Mouse (Mus musculus) limb, embryonic 14.5 days (tissue): ENCODE results near the gene Ccnc. TPM values are rescaled to one million over a fixed set of nuclear protein-coding genes. Genes with fewer than 3 reads are reported as not detected.

Source experiments
- ATAC-seq: fragments of 200-750 bp; cut with Nextera tagmentation; 2 replicates; pipeline ENCODE4 v1.8.0; 2017; ENCODE audit warnings: low read depth, moderate number of reproducible peaks, moderate TSS enrichment; ENCODE audit not compliant: low FRiP score
- DNase-seq: peaks from one replicate; pipeline ENCODE4 v3.0.0-alpha.2; 2015; ENCODE audit warnings: low spot score
- H3K27ac ChIP-seq: fragments of 300-500 bp; sonication (generic); replicated peaks from 2 replicates; pipeline ENCODE4 v1.5.1; 2014; ENCODE audit warnings: low read depth, mild to moderate bottlenecking, low read length, moderate library complexity, mixed read lengths
- H3K27me3 ChIP-seq: fragments of 300-500 bp; sonication (generic); 2 replicates; pipeline ENCODE4 v1.6.1; 2014; ENCODE audit warnings: low read length, mixed read lengths; ENCODE audit not compliant: control insufficient read depth, insufficient read depth
- H3K36me3 ChIP-seq: fragments of 300-500 bp; sonication (generic); 2 replicates; pipeline ENCODE4 v1.6.1; 2014; ENCODE audit warnings: mild to moderate bottlenecking, low read length, moderate library complexity, mixed read lengths; ENCODE audit not compliant: control insufficient read depth, insufficient read depth
- H3K4me1 ChIP-seq: fragments of 300-500 bp; sonication (generic); 2 replicates; pipeline ENCODE4 v1.6.1; 2014; ENCODE audit warnings: antibody characterized with exemption, low read length, mixed read lengths; ENCODE audit not compliant: control insufficient read depth, insufficient read depth
- H3K4me2 ChIP-seq: fragments of 300-500 bp; sonication (generic); replicated peaks from 2 replicates; pipeline ENCODE4 v1.6.1; 2014; ENCODE audit warnings: low read depth, mild to moderate bottlenecking, low read length, moderate library complexity; ENCODE audit not compliant: severe bottlenecking
- H3K4me3 ChIP-seq: fragments of 300-500 bp; sonication (generic); replicated peaks from 2 replicates; pipeline ENCODE4 v1.5.1; 2014; ENCODE audit warnings: low read length
- H3K9ac ChIP-seq: fragments of 300-500 bp; sonication (generic); 2 replicates; pipeline ENCODE4 v1.6.1; 2014; ENCODE audit warnings: mild to moderate bottlenecking, low read depth, low read length, moderate library complexity; ENCODE audit not compliant: severe bottlenecking
- H3K9me3 ChIP-seq: fragments of 300-500 bp; sonication (generic); 2 replicates; pipeline ENCODE4 v1.6.1; 2016; ENCODE audit warnings: low read length; ENCODE audit not compliant: control insufficient read depth
- POLR2A ChIP-seq: fragments of 200-500 bp; IDR thresholded peaks from 2 replicates; pipeline ENCODE4 v1.8.0; 2012; ENCODE audit warnings: inconsistent platforms, mild to moderate bottlenecking, moderate library complexity, borderline replicate concordance; ENCODE audit not compliant: insufficient read depth, insufficient read length; ENCODE audit errors: extremely low read depth
- WGBS: fragments of 180-500 bp; shearing (Covaris S2); extraction: QIAGEN DNeasy Blood & Tissue Kit; methylation state at CpG from one replicate; pipeline ENCODE4 v1.1.7; 2014; 5-methylcytosine and 5-hydroxymethylcytosine counted together
- polyA plus RNA-seq, 2 experiments: library from polyadenylated mRNA; depleted of rRNA in 1 of 2; stranded (reverse) in 1 of 2; unstranded in 1 of 2; fragments of >200 nt; fragmentation: Nextera tagmentation in 1 of 2; extraction: Ambion mirVana in 1 of 2; gene quantifications; 2 replicates each; pipeline versions ENCODE4 v1.2.1 to v1.2.3; 2012 to 2014

Gene Ccnc
- polyA plus RNA-seq, 2 experiments, result 17.1 to 34.7 TPM

- Histone ChIP-seq H3K9me3 (no peaks in the 10 kb centered on the region), H3K9ac (no peak overlapping the region), H3K27me3 (no peaks in the 10 kb centered on the region), H3K4me1 (peaks cover 4% of the 10 kb centered on the region; the same call in 1 of the 2 replicates), H3K27ac (no peak overlapping the region), H3K4me3 (no peak overlapping the region), H3K4me2 (no peak overlapping the region), H3K36me3 (no peaks in the 10 kb centered on the region)
- WGBS, result 92% methylated on average over 1 of the region's 1 CpGs
- TF ChIP-seq POLR2A, result no peak
- no peak for DNase-seq
- no peak for ATAC-seq
Measured at GRCm38 (mm10) chr4:21772306-21772705, 44.8 kb downstream of the Ccnc start.

GRCm38 (mm10) chr4:21776091-21776945 is 48.8 kb downstream of the Ccnc start:
- peak overlapping the region; percentile 84 for H3K4me3 ChIP-seq
- peak; percentile 93; the same call in 1 of the 2 replicates for TF ChIP-seq POLR2A
- no peaks in the 10 kb centered on the region for H3K9me3 ChIP-seq
- H3K4me2 ChIP-seq, result peak overlapping the region; percentile 66
- ATAC-seq (peak; percentile 97), DNase-seq (peak; percentile 89)
- H3K9ac ChIP-seq, result peak overlapping the region; percentile 93
- peak overlapping the region; percentile 35; the same call in 1 of the 2 replicates for H3K27ac ChIP-seq
- H3K36me3 ChIP-seq, result peaks cover 3% of the 10 kb centered on the region; the same call in 1 of the 2 replicates
- peaks cover 8% of the 10 kb centered on the region; the same call in 1 of the 2 replicates for H3K4me1 ChIP-seq
- under 1% methylated on average over 40 of the region's 46 CpGs for WGBS
- H3K27me3 ChIP-seq, result no peaks in the 10 kb centered on the region

GRCm38 (mm10) chr4:21776946-21777265 is 49.4 kb downstream of the Ccnc start:
- Histone ChIP-seq H3K36me3 (peaks cover 9% of the 10 kb centered on the region), H3K4me3 (peak overlapping the region; percentile 84), H3K4me1 (peaks cover 8% of the 10 kb centered on the region; the same call in 1 of the 2 replicates), H3K27ac (no peak overlapping the region), H3K9ac (peak overlapping the region; percentile 93), H3K9me3 (no peaks in the 10 kb centered on the region), H3K27me3 (no peaks in the 10 kb centered on the region), H3K4me2 (peak overlapping the region; percentile 66)
- TF ChIP-seq POLR2A, result no peak
- ATAC-seq (no peak), DNase-seq (no peak)
- WGBS, result 6% methylated on average over 9 of the region's 9 CpGs

- WGBS, result 95% methylated on average over 12 of the region's 12 CpGs
- no peak for TF ChIP-seq POLR2A
- H3K27ac ChIP-seq, result no peak overlapping the region
- peaks cover 8% of the 10 kb centered on the region; the same call in 1 of the 2 replicates for H3K4me1 ChIP-seq
- H3K27me3 ChIP-seq, result no peaks in the 10 kb centered on the region
- H3K9me3 ChIP-seq, result no peaks in the 10 kb centered on the region
- H3K4me3 ChIP-seq, result no peak overlapping the region
- H3K9ac ChIP-seq, result no peak overlapping the region
- ATAC-seq, result no peak
- peaks cover 44% of the 10 kb centered on the region for H3K36me3 ChIP-seq
- no peak for DNase-seq
- no peak overlapping the region for H3K4me2 ChIP-seq
Measured at GRCm38 (mm10) chr4:21780816-21781726, 53.6 kb downstream of the Ccnc start.

GRCm38 (mm10) chr4:21786268-21786667 is 58.8 kb downstream of the Ccnc start:
- no peak for ATAC-seq
- H3K36me3 ChIP-seq, result peaks cover 75% of the 10 kb centered on the region
- no peak overlapping the region for H3K27ac ChIP-seq
- H3K4me3 ChIP-seq, result no peak overlapping the region
- no peak overlapping the region for H3K9ac ChIP-seq
- TF ChIP-seq POLR2A, result no peak
- H3K4me2 ChIP-seq, result no peak overlapping the region
- H3K9me3 ChIP-seq, result no peaks in the 10 kb centered on the region
- WGBS, result 95% methylated on average over 12 of the region's 12 CpGs
- no peaks in the 10 kb centered on the region for H3K4me1 ChIP-seq
- no peaks in the 10 kb centered on the region for H3K27me3 ChIP-seq
- no peak for DNase-seq
